20 mouse cellular contexts compared by ENCODE assay signal in genomic region chr6:33256638-33257037, GRCm38 (mm10).
"Had no signal": no experiment of that assay in that cellular context is flagged by ENCODE, and none has a peak within 500 bp of the region (broad histone marks: within the 10 kb centered on the region; RNA-seq: fewer than 3 reads in every experiment).

No protein-coding gene starts in this region.

- DNase-seq: kidney, adult 11 months; kidney, adult 8-10 months; kidney, postnatal 10 days; kidney, postnatal 36 days; liver; lung, adult 18-20 months; lung, postnatal 10 days; lung, postnatal 36 days; thymus, postnatal 25 days had no signal

- H3K4me3 ChIP-seq: kidney, embryonic 15.5 days; limb, embryonic 10.5 days; limb, embryonic 13.5 days; liver, embryonic 12.5 days; liver, embryonic 15.5 days; lung, embryonic 15.5 days; midbrain, embryonic 12.5 days; midbrain, embryonic 15.5 days; neural tube, embryonic 12.5 days; neural tube, embryonic 15.5 days; stomach, embryonic 15.5 days had no signal

- ATAC-seq: liver, embryonic 12.5 days; midbrain, embryonic 15.5 days had no signal

- H3K27ac ChIP-seq: kidney, embryonic 15.5 days; limb, embryonic 10.5 days; limb, embryonic 13.5 days; liver, embryonic 12.5 days; liver, embryonic 15.5 days; lung, embryonic 15.5 days; midbrain, embryonic 12.5 days; midbrain, embryonic 15.5 days; neural tube, embryonic 12.5 days; neural tube, embryonic 15.5 days; stomach, embryonic 15.5 days had no signal

- H3K9ac ChIP-seq: kidney, embryonic 15.5 days; limb, embryonic 13.5 days; liver, embryonic 12.5 days; liver, embryonic 15.5 days; lung, embryonic 15.5 days; midbrain, embryonic 12.5 days; midbrain, embryonic 15.5 days; neural tube, embryonic 12.5 days; neural tube, embryonic 15.5 days; stomach, embryonic 15.5 days had no signal

- H3K4me1 ChIP-seq: lung, embryonic 15.5 days; neural tube, embryonic 12.5 days; stomach, embryonic 15.5 days had no signal

- H3K9me3 ChIP-seq: kidney, embryonic 15.5 days; limb, embryonic 10.5 days; limb, embryonic 13.5 days; liver, embryonic 12.5 days; liver, embryonic 15.5 days; lung, embryonic 15.5 days; midbrain, embryonic 12.5 days; midbrain, embryonic 15.5 days; neural tube, embryonic 12.5 days; neural tube, embryonic 15.5 days; stomach, embryonic 15.5 days had no signal

- H3K27me3 ChIP-seq: kidney, embryonic 15.5 days; limb, embryonic 13.5 days; liver, embryonic 12.5 days; liver, embryonic 15.5 days; lung, embryonic 15.5 days; midbrain, embryonic 12.5 days; midbrain, embryonic 15.5 days; neural tube, embryonic 12.5 days; neural tube, embryonic 15.5 days; stomach, embryonic 15.5 days had no signal

- H3K36me3 ChIP-seq: kidney, embryonic 15.5 days; limb, embryonic 10.5 days; limb, embryonic 13.5 days; liver, embryonic 15.5 days; lung, embryonic 15.5 days; midbrain, embryonic 12.5 days; midbrain, embryonic 15.5 days; neural tube, embryonic 12.5 days; neural tube, embryonic 15.5 days; stomach, embryonic 15.5 days had no signal

- H3K4me2 ChIP-seq: kidney, embryonic 15.5 days; limb, embryonic 13.5 days; liver, embryonic 12.5 days; liver, embryonic 15.5 days; lung, embryonic 15.5 days; midbrain, embryonic 12.5 days; midbrain, embryonic 15.5 days; neural tube, embryonic 12.5 days; neural tube, embryonic 15.5 days; stomach, embryonic 15.5 days had no signal
